Mouse (Mus musculus): ENCODE results near the gene Ing1. TPM values are rescaled to one million over a fixed set of nuclear protein-coding genes. Genes with fewer than 3 reads are reported as not detected.

Ing1 gene
- polyA plus RNA-seq, 1 experiment: 39.4 TPM

GRCm38 (mm10) chr8:11575604-11576384 is 20.4 kb downstream of the Ing1 start:
- Histone ChIP-seq H3K27me3 (replicated peaks) (peaks cover 2% of the 10 kb centered on the region), H3K36me3 (replicated peaks; ENCODE audit: low read length) (no peaks in the 10 kb centered on the region), H3K4me3 (replicated peaks) (no peak overlapping the region), H3K9me3 (peaks cover 15% of the 10 kb centered on the region), H3K4me1 (peaks cover 10% of the 10 kb centered on the region; the same call in 1 of the 2 replicates)
- TF ChIP-seq GATA1 (IDR thresholded peaks at IDR 0.05; ENCODE audit: borderline replicate concordance, low read length): no peak
- TF ChIP-seq FLI1 (IDR thresholded peaks at IDR 0.05; ENCODE audit: low read length): no peak

DNA sequence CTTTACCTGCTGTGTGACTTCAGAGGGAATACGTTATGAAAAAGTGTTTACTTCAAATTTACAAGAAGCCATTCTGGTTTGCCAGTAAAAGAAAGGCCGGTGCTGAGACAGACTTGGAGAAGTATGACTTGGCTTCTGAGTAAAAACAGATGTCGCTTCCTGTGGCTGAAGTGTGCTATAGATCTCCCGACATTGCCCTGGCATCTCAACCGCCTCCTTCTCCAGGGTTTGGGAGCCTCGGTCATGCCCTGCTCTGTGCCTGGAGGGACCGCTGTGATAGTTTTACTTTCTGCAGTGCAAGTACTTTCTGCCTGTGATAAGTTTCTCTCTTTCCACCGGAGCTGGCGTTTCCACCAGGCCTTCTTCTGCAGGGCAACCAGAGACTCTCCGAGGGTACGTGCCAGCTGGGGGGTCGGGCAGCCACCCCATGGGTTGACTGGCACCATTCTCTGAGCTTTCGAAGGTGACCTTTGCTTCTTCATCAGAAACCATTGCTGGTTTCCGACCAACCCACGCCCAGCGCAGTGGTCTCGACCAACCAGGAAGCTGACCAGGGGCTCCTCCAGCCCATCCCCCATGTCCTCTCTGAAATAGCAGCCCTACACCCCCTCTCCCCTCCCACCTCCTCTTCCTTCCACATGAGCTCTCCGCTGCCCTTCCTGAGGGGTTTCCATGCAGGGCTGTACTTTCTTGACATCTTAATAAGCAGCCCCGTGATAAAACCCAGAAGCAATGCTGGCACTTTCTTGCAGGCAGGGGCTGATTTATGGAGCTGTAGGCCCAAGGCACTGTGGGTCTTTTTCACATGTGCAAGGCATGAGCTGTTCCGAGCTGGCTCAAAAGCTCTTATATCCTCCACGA is 30.4 kb downstream of the Ing1 start:
- Histone ChIP-seq H3K9me3 (peaks cover 49% of the 10 kb centered on the region), H3K4me1 (peaks cover 33% of the 10 kb centered on the region), H3K27me3 (replicated peaks) (peaks cover 23% of the 10 kb centered on the region), H3K4me3 (replicated peaks) (no peak overlapping the region), H3K36me3 (replicated peaks; ENCODE audit: low read length) (peaks cover 4% of the 10 kb centered on the region)
- no peak for TF ChIP-seq FLI1 (IDR thresholded peaks at IDR 0.05; ENCODE audit: low read length)
- no peak for TF ChIP-seq GATA1 (IDR thresholded peaks at IDR 0.05; ENCODE audit: borderline replicate concordance, low read length)

- Histone ChIP-seq H3K4me1 (peaks cover 33% of the 10 kb centered on the region), H3K27me3 (replicated peaks) (peaks cover 29% of the 10 kb centered on the region), H3K4me3 (replicated peaks) (no peak overlapping the region), H3K9me3 (peaks cover 48% of the 10 kb centered on the region), H3K36me3 (replicated peaks; ENCODE audit: low read length) (peaks cover 4% of the 10 kb centered on the region)
- no peak for TF ChIP-seq FLI1 (IDR thresholded peaks at IDR 0.05; ENCODE audit: low read length)
- TF ChIP-seq GATA1 (IDR thresholded peaks at IDR 0.05; ENCODE audit: borderline replicate concordance, low read length): no peak
These were observed 31.0 kb downstream of the Ing1 start for GRCm38 (mm10) chr8:11586374-11586745.

DNA sequence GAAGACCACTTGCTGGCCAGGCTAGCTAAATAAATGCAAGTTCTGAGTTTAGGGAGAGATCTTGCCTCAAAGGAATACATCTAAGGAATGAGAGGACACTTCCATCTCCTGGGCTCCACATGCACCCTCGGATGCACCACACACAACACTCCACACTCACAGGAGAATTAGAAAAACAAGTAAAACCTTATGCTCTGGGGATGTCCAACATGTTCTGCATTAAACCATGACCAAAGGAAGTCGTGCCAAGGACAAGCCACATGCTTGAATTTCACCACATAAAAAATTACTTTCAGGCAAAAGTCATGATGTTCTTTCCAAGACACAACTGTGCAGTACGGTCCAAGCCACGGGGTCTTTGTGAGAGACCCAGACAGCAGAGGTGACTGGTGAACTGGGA is 36.5 kb downstream of the Ing1 start:
- peaks cover 42% of the 10 kb centered on the region for H3K27me3 ChIP-seq (replicated peaks)
- TF ChIP-seq GATA1 (IDR thresholded peaks at IDR 0.05; ENCODE audit: borderline replicate concordance, low read length) (no peak), FLI1 (IDR thresholded peaks at IDR 0.05; ENCODE audit: low read length) (no peak)

GRCm38 (mm10) chr8:11592296-11592695 is 36.9 kb downstream of the Ing1 start:
- Histone ChIP-seq H3K4me3 (replicated peaks) (peak overlapping the region; percentile 7), H3K9me3 (peaks cover 22% of the 10 kb centered on the region), H3K36me3 (replicated peaks; ENCODE audit: low read length) (no peaks in the 10 kb centered on the region), H3K27me3 (replicated peaks) (peaks cover 42% of the 10 kb centered on the region), H3K4me1 (peaks cover 22% of the 10 kb centered on the region)
- TF ChIP-seq GATA1 (IDR thresholded peaks at IDR 0.05; ENCODE audit: borderline replicate concordance, low read length) (no peak), FLI1 (IDR thresholded peaks at IDR 0.05; ENCODE audit: low read length) (no peak)

More for the DNA sequence above, 36.5 kb downstream of the Ing1 start:
- no peaks in the 10 kb centered on the region for H3K36me3 ChIP-seq (replicated peaks; ENCODE audit: low read length)
- peaks cover 17% of the 10 kb centered on the region for H3K9me3 ChIP-seq
- peaks cover 25% of the 10 kb centered on the region for H3K4me1 ChIP-seq
- H3K4me3 ChIP-seq (replicated peaks): no peak overlapping the region

DNA sequence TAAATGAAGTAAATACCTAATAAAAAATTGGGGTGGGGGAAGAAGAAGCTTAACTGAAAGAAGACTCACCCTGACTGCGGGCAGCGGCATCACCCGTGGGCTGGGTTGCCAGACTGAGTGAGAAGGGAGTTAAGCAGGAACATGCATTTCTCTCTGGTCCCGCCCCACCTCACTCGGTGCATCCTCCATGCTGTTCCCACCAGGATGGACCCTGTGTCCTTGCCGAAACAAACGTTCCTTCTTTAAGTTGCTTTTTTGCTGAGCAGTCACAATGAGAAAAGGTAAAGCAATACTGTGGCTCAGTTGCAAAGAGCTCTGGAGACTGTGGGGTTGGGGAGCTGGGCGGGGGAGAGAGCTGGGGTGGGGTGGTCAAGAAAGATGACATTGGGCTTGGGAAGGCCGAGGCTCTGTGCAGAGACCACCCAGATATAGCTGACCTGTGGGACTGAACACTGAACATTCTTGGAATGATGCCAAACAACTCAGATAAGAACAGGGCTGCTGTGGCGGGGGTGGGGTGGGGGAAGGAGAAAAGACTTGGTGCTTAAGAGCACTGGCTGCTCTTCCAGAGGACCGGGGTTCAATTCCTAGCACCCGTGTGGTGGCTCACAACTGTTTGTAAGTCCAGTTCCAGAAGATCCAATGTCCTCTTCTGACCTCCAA is 38.0 kb downstream of the Ing1 start:
- no peak overlapping the region for H3K4me3 ChIP-seq (replicated peaks)

DNA sequence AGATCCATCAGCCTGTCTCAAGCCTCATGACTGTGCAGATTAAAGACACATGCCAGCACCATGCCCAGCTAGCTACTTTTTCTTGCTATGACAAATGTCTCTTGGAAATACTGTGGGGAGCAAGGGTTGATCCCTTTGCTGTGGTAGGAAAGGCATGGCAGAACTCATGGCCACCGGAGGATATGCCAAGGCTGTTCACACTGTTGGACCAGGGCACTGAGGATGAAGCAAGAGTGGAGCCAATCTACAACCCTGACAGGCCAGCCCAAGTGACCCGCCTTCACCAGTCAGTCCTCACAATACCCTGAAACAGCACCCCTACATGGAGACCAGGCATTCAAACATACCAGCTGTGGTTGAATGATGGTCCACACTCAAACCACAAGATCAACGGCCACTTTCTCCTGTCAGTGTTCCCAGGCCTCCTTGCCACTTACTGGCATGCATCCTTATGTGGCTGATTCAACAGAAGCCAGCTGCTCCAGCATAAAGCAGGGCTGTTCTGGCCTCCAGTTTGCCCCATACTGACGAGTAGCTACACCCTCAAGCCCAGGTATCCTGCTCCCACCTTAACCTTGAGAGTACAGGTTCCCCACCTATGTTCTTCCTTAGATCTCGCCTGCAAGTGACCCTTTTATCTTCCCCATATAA is 45.1 kb downstream of the Ing1 start:
- Histone ChIP-seq H3K36me3 (replicated peaks; ENCODE audit: low read length) (peaks cover 8% of the 10 kb centered on the region), H3K4me3 (replicated peaks) (no peak overlapping the region)

More for the DNA sequence above, 38.0 kb downstream of the Ing1 start:
- no peak for TF ChIP-seq GATA1 (IDR thresholded peaks at IDR 0.05; ENCODE audit: borderline replicate concordance, low read length)
- no peak for TF ChIP-seq FLI1 (IDR thresholded peaks at IDR 0.05; ENCODE audit: low read length)
- H3K27me3 ChIP-seq (replicated peaks): peaks cover 46% of the 10 kb centered on the region
- peaks cover 17% of the 10 kb centered on the region for H3K4me1 ChIP-seq
- H3K9me3 ChIP-seq: peaks cover 24% of the 10 kb centered on the region
- H3K36me3 ChIP-seq (replicated peaks; ENCODE audit: low read length): no peaks in the 10 kb centered on the region

DNA sequence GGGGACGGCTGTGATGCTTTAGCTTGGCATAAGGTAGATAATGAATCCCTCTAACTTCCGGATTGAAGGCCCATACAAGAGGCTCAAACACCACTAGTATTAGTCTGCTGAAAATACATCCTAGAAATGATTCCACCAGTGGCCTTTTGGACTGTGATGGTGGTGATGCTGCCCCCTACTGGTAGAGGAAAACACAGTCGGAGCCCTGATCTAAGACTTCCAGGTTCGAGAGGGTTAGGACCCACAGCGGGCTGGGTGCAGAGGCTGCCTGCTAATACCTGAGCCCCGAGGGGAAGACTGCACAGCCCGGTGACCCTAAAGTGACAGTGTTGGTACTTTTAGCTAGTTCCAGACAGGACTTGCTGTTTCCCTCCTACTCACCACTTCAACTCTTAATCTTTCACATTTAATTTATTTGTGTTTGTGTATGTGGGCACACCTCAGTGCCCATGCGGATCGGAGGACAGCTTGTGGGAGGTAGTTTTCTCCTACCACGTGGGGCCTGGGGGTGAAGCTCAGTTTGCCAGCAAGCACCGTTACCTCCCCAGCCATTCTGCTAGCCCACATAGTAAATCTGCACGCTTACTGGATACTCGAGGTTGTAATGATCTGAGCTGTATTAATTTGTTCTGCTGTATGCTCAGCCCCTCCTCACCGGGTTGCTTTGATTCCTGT is 46.8 kb downstream of the Ing1 start:
- TF ChIP-seq FLI1 (IDR thresholded peaks at IDR 0.05; ENCODE audit: low read length) (no peak), GATA1 (IDR thresholded peaks at IDR 0.05; ENCODE audit: borderline replicate concordance, low read length) (no peak)
- peaks cover 25% of the 10 kb centered on the region for H3K4me1 ChIP-seq
- peak overlapping the region; percentile 76 for H3K4me3 ChIP-seq (replicated peaks)
- peaks cover 9% of the 10 kb centered on the region for H3K27me3 ChIP-seq (replicated peaks)
- H3K36me3 ChIP-seq (replicated peaks; ENCODE audit: low read length): peaks cover 14% of the 10 kb centered on the region
- H3K9me3 ChIP-seq: peaks cover 33% of the 10 kb centered on the region

More for the DNA sequence above, 45.1 kb downstream of the Ing1 start:
- Histone ChIP-seq H3K27me3 (replicated peaks) (peaks cover 17% of the 10 kb centered on the region), H3K4me1 (peaks cover 25% of the 10 kb centered on the region), H3K9me3 (peaks cover 33% of the 10 kb centered on the region)
- TF ChIP-seq GATA1 (IDR thresholded peaks at IDR 0.05; ENCODE audit: borderline replicate concordance, low read length) (no peak), FLI1 (IDR thresholded peaks at IDR 0.05; ENCODE audit: low read length) (no peak)

DNA sequence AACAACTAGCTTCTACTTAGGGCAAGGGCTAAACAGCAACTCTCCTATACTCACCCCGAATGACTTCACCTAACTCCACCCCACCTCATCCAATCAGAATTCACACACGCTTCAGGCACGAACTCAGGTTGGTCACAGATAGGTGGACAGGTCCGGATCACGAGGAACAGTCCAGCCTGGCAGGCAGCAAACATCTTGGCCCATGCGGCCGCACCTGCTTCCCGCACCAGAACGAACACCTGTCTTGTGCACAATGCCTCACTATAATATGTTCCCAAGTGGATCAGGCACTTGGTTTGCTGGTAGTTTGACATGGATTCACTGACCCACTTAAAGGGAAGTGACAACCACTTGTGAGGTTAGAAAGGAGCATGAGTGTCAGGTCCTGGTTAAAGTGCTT is 53.5 kb downstream of the Ing1 start:
- Histone ChIP-seq H3K36me3 (replicated peaks; ENCODE audit: low read length) (peaks cover 78% of the 10 kb centered on the region), H3K4me3 (replicated peaks) (peak overlapping the region; percentile 21)
- TF ChIP-seq GATA1 (IDR thresholded peaks at IDR 0.05; ENCODE audit: borderline replicate concordance, low read length) (no peak), FLI1 (IDR thresholded peaks at IDR 0.05; ENCODE audit: low read length) (no peak)

More for the DNA sequence above, 53.5 kb downstream of the Ing1 start:
- H3K27me3 ChIP-seq (replicated peaks): no peaks in the 10 kb centered on the region
- peaks cover 36% of the 10 kb centered on the region for H3K9me3 ChIP-seq
- peaks cover 9% of the 10 kb centered on the region for H3K4me1 ChIP-seq

Other genes starting within 250 kb of the Ing1 start
- 0.34 and 1.0 TPM in 2 replicates for gene Col4a2, start 242.8 kb upstream of the Ing1 start, polyA plus RNA-seq (2012; ENCODE audit: insufficient read depth, low replicate concordance)
- gene Col4a1, start 242.7 kb upstream of the Ing1 start, polyA plus RNA-seq (2012; ENCODE audit: insufficient read depth, low replicate concordance): 0.67 TPM in 1 of 2 replicates, not detected in the other
- gene Rab20, start 76.9 kb upstream of the Ing1 start, polyA plus RNA-seq (2012; ENCODE audit: insufficient read depth, low replicate concordance): 13.3 TPM in 1 of 2 replicates, not detected in the other
- gene Naxd, start 58.1 kb upstream of the Ing1 start, polyA plus RNA-seq (2012; ENCODE audit: insufficient read depth, low replicate concordance): 49.5 and 114 TPM in 2 replicates
- 18.7 and 22.5 TPM in 2 replicates for gene Cars2, start 4.8 kb upstream of the Ing1 start, polyA plus RNA-seq (2012; ENCODE audit: insufficient read depth, low replicate concordance)
- gene Ankrd10, start 80.2 kb downstream of the Ing1 start, polyA plus RNA-seq (2012; ENCODE audit: insufficient read depth, low replicate concordance): 12.2 and 13.2 TPM in 2 replicates
- gene 1700016D06Rik, start 145.5 kb downstream of the Ing1 start, polyA plus RNA-seq (2012; ENCODE audit: insufficient read depth, low replicate concordance): not detected in 2 replicates
- 44.5 and 95.5 TPM in 2 replicates for gene Arhgef7, start 172.2 kb downstream of the Ing1 start, polyA plus RNA-seq (2012; ENCODE audit: insufficient read depth, low replicate concordance)

Data from megakaryocyte, embryonic 14.5 days (primary cell).